In the genomic region with DNA sequence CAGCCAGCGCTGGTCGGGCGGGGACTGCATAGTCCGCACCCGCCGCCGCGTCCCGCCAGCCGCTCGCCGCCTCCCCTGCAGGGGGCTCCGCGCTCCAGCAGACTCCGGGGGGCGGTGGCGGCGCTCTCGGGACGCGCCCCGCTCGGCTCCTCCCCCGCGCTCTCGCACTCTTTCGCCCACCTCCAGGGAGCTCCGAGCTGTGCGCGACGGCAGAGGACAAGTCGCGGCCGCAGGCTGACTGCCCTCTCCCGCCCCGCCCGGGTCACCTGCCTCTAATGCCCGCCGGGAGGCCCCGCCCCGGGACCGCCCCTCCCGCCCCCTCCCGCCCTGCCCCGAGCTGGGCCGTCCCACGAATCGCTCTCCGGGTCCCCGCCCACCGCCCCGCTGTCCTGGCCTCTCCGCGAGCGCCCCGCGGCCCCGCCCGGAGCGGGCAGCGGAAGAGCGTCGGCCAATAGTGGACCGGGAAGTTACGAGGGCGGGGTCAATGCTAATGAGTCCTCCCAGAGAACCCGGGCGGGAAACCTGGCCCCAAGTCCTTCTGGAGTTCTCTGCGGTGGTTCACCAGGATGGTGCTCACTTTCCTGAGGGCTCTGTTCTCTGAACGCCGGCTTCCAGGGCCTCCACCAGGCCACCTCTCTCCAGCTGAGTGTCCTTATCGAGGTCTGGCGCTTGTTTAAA, we compare ENCODE assay signal across 8 mouse cellular contexts. TPM values are rescaled to one million over a fixed set of nuclear protein-coding genes. Genes with fewer than 3 reads are reported as not detected.
DNase-seq lines count a peak whose midpoint lies in the region; ATAC-seq and TF ChIP-seq lines count a peak whose summit lies in the region.

A gene (minus strand): TSS at position 250 of the 678 bp plus-strand sequence.

- H3K4me1 ChIP-seq in E14TG2a.4 (replicated peaks; ENCODE audit: low read depth, low read length), result peaks cover 47% of the 10 kb centered on the region
- H3K4me1 ChIP-seq in forebrain, embryonic 10.5 days, result peaks cover 68% of the 10 kb centered on the region
- H3K4me1 ChIP-seq in heart, embryonic 15.5 days (replicated peaks), result peaks cover 49% of the 10 kb centered on the region
- H3K4me1 ChIP-seq in liver, embryonic 15.5 days (replicated peaks), result peaks cover 65% of the 10 kb centered on the region
- H3K4me1 ChIP-seq in neural tube, embryonic 11.5 days (ENCODE audit: control insufficient read depth, insufficient read depth, low read length), result peaks cover 23% of the 10 kb centered on the region
- H3K4me1 ChIP-seq in stomach, embryonic 16.5 days (ENCODE audit: control insufficient read depth, insufficient read depth, low read length), result peaks cover 8% of the 10 kb centered on the region; the same call in 1 of the 2 replicates

- H3K9ac ChIP-seq in heart, embryonic 15.5 days, result peak within 1 kb of the TSS; percentile 73
- peak within 1 kb of the TSS; percentile 82 for H3K9ac ChIP-seq in liver, embryonic 15.5 days
- H3K9ac ChIP-seq in neural tube, embryonic 11.5 days (ENCODE audit: low read length), result peak within 1 kb of the TSS; percentile 56
- peak within 1 kb of the TSS; percentile 83 for H3K9ac ChIP-seq in stomach, embryonic 16.5 days (ENCODE audit: low read length)

- H3K9me3 ChIP-seq in E14TG2a.4 (ENCODE audit: low read length), result no peaks in the 10 kb centered on the region
- no peaks in the 10 kb centered on the region for H3K9me3 ChIP-seq in forebrain, embryonic 10.5 days
- H3K9me3 ChIP-seq in heart, embryonic 15.5 days (replicated peaks), result no peaks in the 10 kb centered on the region
- no peaks in the 10 kb centered on the region for H3K9me3 ChIP-seq in liver, embryonic 15.5 days (replicated peaks)
- no peaks in the 10 kb centered on the region for H3K9me3 ChIP-seq in neural tube, embryonic 11.5 days (ENCODE audit: control insufficient read depth, low read length)
- H3K9me3 ChIP-seq in stomach, embryonic 16.5 days (replicated peaks; ENCODE audit: control insufficient read depth, low read length), result no peaks in the 10 kb centered on the region

- under 1% methylated on average over 70 of the region's 73 CpGs for WGBS in forebrain, embryonic 10.5 days
- whole genome bisulfite sequencing in heart, embryonic 15.5 days, result under 1% methylated on average over 59 of the region's 73 CpGs
- under 1% methylated on average over 72 of the region's 73 CpGs for WGBS in liver, embryonic 15.5 days (ENCODE audit: insufficient replicate concordance)
- 1% methylated on average over 41 of the region's 73 CpGs for WGBS in neural tube, embryonic 11.5 days
- WGBS in stomach, embryonic 16.5 days, result 2% methylated on average over 70 of the region's 73 CpGs

- peak within 1 kb of the TSS; percentile 94 for H3K4me2 ChIP-seq in heart, embryonic 15.5 days
- peak within 1 kb of the TSS; percentile 99 for H3K4me2 ChIP-seq in liver, embryonic 15.5 days
- H3K4me2 ChIP-seq in neural tube, embryonic 11.5 days (ENCODE audit: low read depth), result peak within 1 kb of the TSS; percentile 99
- peak within 1 kb of the TSS; percentile 94 for H3K4me2 ChIP-seq in stomach, embryonic 16.5 days (ENCODE audit: low read depth, low read length)

- H3K36me3 ChIP-seq in E14TG2a.4 (ENCODE audit: insufficient read depth, low read length), result peaks cover 35% of the 10 kb centered on the region
- no peaks in the 10 kb centered on the region for H3K36me3 ChIP-seq in forebrain, embryonic 10.5 days (replicated peaks)
- H3K36me3 ChIP-seq in heart, embryonic 15.5 days, result no peaks in the 10 kb centered on the region
- peaks cover 17% of the 10 kb centered on the region for H3K36me3 ChIP-seq in liver, embryonic 15.5 days (replicated peaks)
- no peaks in the 10 kb centered on the region for H3K36me3 ChIP-seq in neural tube, embryonic 11.5 days (ENCODE audit: control insufficient read depth, insufficient read depth, low read length)
- H3K36me3 ChIP-seq in stomach, embryonic 16.5 days (ENCODE audit: control insufficient read depth, insufficient read depth, low read length), result no peaks in the 10 kb centered on the region

- DNase-seq in c-Kit-positive CD71-negative TER-119-negative erythroid progenitor cells, embryonic 14.5 days (ENCODE audit: low read depth), result peak; percentile 84
- peak; percentile 93 for DNase-seq in forebrain, embryonic 10.5 days (ENCODE audit: extremely low spot score, low spot score)
- DNase-seq in kidney, postnatal 14 days, result peak; percentile 98
- DNase-seq in neural tube, embryonic 11.5 days (ENCODE audit: low spot score), result peak; percentile 97

- no peak for TF ChIP-seq CTCF in E14TG2a.4 (conservative IDR thresholded peaks at IDR 0.05; ENCODE audit: low read length)

- ATAC-seq in heart, embryonic 15.5 days (replicated peaks; ENCODE audit: insufficient number of reproducible peaks, insufficient read depth, low FRiP score, low read depth), result peak; percentile 95
- peak; percentile 91 for ATAC-seq in liver, embryonic 15.5 days (ENCODE audit: insufficient read depth)
- peak; percentile 94 for ATAC-seq in neural tube, embryonic 11.5 days (ENCODE audit: insufficient read depth, low FRiP score, low TSS enrichment)
- peak; percentile 95 for ATAC-seq in stomach, embryonic 16.5 days (ENCODE audit: insufficient read depth, low FRiP score)

- H3K4me3 ChIP-seq in E14TG2a.4 (replicated peaks; ENCODE audit: low read length), result peak within 1 kb of the TSS; percentile 95
- peak within 1 kb of the TSS; percentile 74 for H3K4me3 ChIP-seq in forebrain, embryonic 10.5 days
- H3K4me3 ChIP-seq in heart, embryonic 15.5 days, result peak within 1 kb of the TSS; percentile 66
- peak within 1 kb of the TSS; percentile 85 for H3K4me3 ChIP-seq in liver, embryonic 15.5 days (replicated peaks)
- H3K4me3 ChIP-seq in neural tube, embryonic 11.5 days (ENCODE audit: low read depth, low read length), result peak within 1 kb of the TSS; percentile 57
- H3K4me3 ChIP-seq in stomach, embryonic 16.5 days (replicated peaks; ENCODE audit: low read length), result peak within 1 kb of the TSS; percentile 75

- H3K27ac ChIP-seq in forebrain, embryonic 10.5 days, result peak within 1 kb of the TSS; percentile 85
- H3K27ac ChIP-seq in heart, embryonic 15.5 days, result peak within 1 kb of the TSS; percentile 93
- peak within 1 kb of the TSS; percentile 89 for H3K27ac ChIP-seq in liver, embryonic 15.5 days (replicated peaks)
- H3K27ac ChIP-seq in neural tube, embryonic 11.5 days (ENCODE audit: low read depth, low read length), result no peak within 1 kb of the TSS
- peak within 1 kb of the TSS; percentile 92 for H3K27ac ChIP-seq in stomach, embryonic 16.5 days (ENCODE audit: low read length)

- H3K27me3 ChIP-seq in E14TG2a.4 (ENCODE audit: insufficient read depth, low read length), result no peaks in the 10 kb centered on the region
- peaks cover 74% of the 10 kb centered on the region for H3K27me3 ChIP-seq in forebrain, embryonic 10.5 days (ENCODE audit: poor library complexity, severe bottlenecking)
- peaks cover 10% of the 10 kb centered on the region; the same call in 1 of the 2 replicates for H3K27me3 ChIP-seq in heart, embryonic 15.5 days
- peaks cover 19% of the 10 kb centered on the region for H3K27me3 ChIP-seq in liver, embryonic 15.5 days
- H3K27me3 ChIP-seq in neural tube, embryonic 11.5 days (ENCODE audit: control insufficient read depth, insufficient read depth, low read length), result peaks cover 45% of the 10 kb centered on the region
- H3K27me3 ChIP-seq in stomach, embryonic 16.5 days (ENCODE audit: control insufficient read depth, insufficient read depth, low read length), result peaks cover 6% of the 10 kb centered on the region; the same call in 1 of the 2 replicates

RNA-seq across cellular contexts. Expression of the gene that starts here (rescaled TPM):
- polyA plus RNA-seq in forebrain, embryonic 10.5 days (2016; fragmentation: Nextera tagmentation; extraction: Ambion mirVana), result 1.4 and 2.3 TPM in 2 replicates
- 1.5 and 1.7 TPM in 2 replicates for polyA plus RNA-seq in heart, embryonic 15.5 days (2015; fragmentation: Nextera tagmentation; extraction: Ambion mirVana)
- polyA plus RNA-seq in liver, embryonic 15.5 days (2015; fragmentation: Nextera tagmentation; extraction: Ambion mirVana), result 2.1 and 2.3 TPM in 2 replicates
- 0.37 and 0.49 TPM in 2 replicates for polyA plus RNA-seq in neural tube, embryonic 11.5 days (2014; fragmentation: Nextera tagmentation; extraction: Ambion mirVana)
- polyA plus RNA-seq in stomach, embryonic 16.5 days (2015; fragmentation: Nextera tagmentation; extraction: Ambion mirVana), result 5.5 and 5.7 TPM in 2 replicates

Comparison
In these comparisons a context has a peak if more than half of its experiments do, and no peak if none do; other contexts are left out.
1. Peak in DNase-seq, ATAC-seq, H3K4me3 ChIP-seq, H3K9ac ChIP-seq and H3K4me2 ChIP-seq in neural tube, embryonic 11.5 days; RNA of the gene not detected or under 1 TPM.